Mouse (Mus musculus) heart, postnatal 0 days (tissue): ENCODE results near the gene Kri1.

Experiments
- CTCF ChIP-seq: IDR thresholded peaks from 2 replicates; pipeline ENCODE4 v1.5.1; 2016; ENCODE audit warnings: antibody characterized with exemption, control low read depth, low read depth
- EP300 ChIP-seq: IDR thresholded peaks from 2 replicates; pipeline ENCODE4 v1.6.1; 2016; ENCODE audit warnings: antibody characterized with exemption, low read depth

DNA sequence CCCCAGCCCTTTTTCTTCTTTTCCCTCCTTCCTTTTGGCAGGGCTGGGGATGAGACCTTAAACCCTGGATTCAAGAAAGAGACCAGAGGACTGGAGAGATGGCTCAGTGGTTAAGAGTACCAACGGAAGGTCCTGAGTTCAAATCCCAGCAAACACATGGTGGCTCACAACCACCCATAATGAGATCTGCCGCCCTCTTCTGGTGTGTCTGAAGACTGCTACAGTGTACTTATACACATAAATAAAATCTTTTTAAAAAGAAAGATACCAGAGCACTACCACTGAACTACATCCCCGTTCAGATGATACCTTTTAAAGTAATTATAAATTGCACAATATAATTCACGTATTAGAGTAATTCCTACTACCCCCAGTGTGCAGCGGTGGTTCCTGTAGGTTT, 54.9 kb downstream of the Kri1 start:
- TF ChIP-seq CTCF (no peak), EP300 (no peak)
